Mouse (Mus musculus) left cerebral cortex, postnatal 25 days (tissue): ENCODE results near the gene Ifitm5. TPM values are rescaled to one million over a fixed set of nuclear protein-coding genes. Genes with fewer than 3 reads are reported as not detected.
"Not testable (repeated sequence)": the region's sequence is repeated elsewhere in the genome, so short reads cannot be mapped to it uniquely, and the experiment has no call there.

Experiments used
- DNase-seq, 2 experiments: peaks; one replicate each; pipeline ENCODE4 v3.0.0; 2022; ENCODE audit warnings: low spot score in 2 of 2, mixed read lengths in 1 of 2
- intact Hi-C: fragments of 180-260 bp; cut with DNase I; formaldehyde crosslinking; loops from one replicate; pipeline ENCODE4 v1.15.1; 2025
- total RNA-seq, 2 experiments: library from RNA; stranded (reverse); gene quantifications; 2 replicates each; pipeline ENCODE4 v1.2.3; 2021

The Ifitm5 gene
- not detected for total RNA-seq

- DNase-seq: no peak
- intact Hi-C loops: no loop called here
Measured at GRCm38 (mm10) chr7:140949824-140950530, at the start of gene Ifitm5. Ifitm5 (minus strand) TSS chr7:140950291.

DNA sequence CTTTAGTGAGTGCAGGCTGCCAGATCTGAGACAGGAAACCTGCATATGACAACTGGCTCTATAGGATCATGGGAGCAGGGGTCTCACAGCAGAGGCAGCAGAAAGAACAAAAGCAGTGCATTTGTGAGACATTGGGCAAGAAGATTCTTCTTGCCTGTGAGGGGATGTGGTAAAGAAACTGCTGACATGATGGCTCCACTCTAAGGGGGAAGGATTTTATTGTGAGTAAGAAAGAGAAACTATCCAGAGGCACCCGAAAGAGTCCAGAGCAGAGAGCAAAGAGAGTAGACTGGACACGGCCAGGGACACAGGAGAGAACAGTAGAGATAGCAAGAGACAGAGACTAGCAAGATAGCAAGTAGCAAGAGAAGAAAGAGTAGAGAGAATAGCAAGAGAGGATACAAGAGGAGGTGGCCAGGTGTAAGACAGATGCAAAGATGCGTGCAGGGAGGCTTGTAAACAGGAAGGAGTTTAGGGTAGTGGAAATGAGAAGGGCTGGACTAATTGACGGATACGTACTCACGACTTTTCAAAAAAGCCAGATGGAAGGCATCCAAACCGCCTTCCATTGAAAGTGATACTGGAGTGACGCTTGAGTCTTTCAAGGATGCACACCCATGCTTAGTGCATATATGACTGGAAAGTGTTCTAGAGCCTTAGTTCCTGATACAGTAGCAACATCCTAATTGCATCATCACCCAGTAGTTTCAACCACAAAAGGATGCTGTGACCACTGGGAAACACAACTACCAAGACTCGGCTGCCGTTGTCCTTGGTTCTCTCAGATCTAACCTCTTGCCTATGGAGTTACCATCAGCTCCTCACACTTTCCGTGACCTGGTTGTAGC is 49.0 kb upstream of the Ifitm5 start:
- no peak for DNase-seq
- intact Hi-C loops: no loop called here

GRCm38 (mm10) chr7:140997817-140998216 is 47.7 kb upstream of the Ifitm5 start:
- intact Hi-C loops: no loop called here
- DNase-seq: no peak

DNA sequence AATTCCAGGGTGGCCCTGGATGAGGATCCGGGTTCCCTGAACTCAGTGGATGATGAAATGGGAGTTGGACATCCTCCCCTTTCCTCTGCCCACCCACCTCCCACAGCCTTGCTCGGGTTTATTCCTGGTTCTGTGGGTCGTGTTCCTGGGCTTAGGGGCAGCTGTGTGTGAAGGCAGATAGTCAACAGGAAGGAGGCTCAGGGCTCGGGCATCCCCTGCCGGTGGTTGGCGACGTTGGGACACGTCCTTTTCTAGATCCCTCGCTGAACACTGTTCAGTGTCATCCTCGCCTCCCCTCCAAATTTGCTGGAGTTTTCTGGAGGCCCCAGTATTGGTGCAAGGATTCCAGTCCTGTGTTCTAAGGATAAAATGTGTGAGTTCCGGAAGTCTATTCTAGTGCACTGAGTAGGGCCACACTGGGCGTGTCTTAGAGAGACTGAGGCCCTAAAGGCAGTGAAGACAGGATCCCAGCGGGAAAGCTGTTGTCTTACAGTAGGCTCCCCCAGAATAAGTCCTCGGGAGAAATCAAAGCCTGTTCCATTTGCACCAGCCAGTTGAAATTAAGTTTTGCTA is 41.1 kb upstream of the Ifitm5 start:
- no peak for DNase-seq

GRCm38 (mm10) chr7:140990622-140991021 is 40.5 kb upstream of the Ifitm5 start:
- DNase-seq: no peak
- intact Hi-C loops: no loop called here

More for the DNA sequence above, 41.1 kb upstream of the Ifitm5 start:
- intact Hi-C loops: no loop called here

DNA sequence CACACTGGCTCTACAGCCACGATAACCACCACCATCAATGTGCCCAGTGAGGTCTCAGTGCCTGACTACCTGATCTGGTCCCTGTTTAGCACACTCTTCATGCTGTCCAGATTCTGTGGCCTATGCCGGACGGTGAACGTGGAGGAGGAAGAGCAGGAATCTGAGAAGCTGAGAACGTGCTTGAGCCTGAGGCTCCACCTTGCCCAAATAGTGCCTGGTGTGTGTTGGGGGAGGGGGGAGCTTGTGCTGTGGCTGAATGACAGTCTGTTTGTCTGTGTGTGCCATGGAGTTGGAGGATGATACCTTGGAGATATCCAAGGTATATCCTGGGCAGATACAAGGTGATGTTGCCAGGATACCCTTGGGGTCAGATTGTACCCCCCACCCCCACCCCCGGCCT is 40.1 kb upstream of the Ifitm5 start:
- DNase-seq: no peak
- intact Hi-C loops: no loop called here

- DNase-seq: no peak
- intact Hi-C loops: no loop called here
Measured at GRCm38 (mm10) chr7:140989022-140989421, 38.9 kb upstream of the Ifitm5 start.

GRCm38 (mm10) chr7:140987182-140988138 is 37.4 kb upstream of the Ifitm5 start:
- intact Hi-C loops: no loop called here
- DNase-seq: peak in 1 of 2 experiments; percentile 87

DNA sequence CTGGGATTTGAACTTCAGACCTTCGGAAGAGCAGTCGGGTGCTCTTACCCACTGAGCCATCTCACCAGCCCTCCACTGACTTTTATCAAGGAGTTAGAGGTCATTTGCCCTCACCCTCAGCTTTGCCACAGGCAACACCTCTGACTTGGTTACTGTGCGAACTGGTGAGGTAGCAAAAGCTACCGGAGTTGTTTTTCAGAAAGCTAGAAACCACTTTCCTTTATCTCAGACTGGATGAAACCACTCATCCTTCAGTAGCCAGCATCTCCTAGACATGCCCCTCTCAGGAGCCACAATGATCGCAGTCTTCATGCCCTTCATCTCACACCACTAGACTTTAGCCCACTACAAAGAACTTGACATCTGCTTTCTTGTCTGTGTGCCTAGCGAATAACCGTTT is 32.9 kb upstream of the Ifitm5 start:
- intact Hi-C loops: no loop called here
- DNase-seq: no peak

- intact Hi-C loops: no loop called here
- DNase-seq: no peak
Measured at GRCm38 (mm10) chr7:140981704-140982103, 31.6 kb upstream of the Ifitm5 start.

DNA sequence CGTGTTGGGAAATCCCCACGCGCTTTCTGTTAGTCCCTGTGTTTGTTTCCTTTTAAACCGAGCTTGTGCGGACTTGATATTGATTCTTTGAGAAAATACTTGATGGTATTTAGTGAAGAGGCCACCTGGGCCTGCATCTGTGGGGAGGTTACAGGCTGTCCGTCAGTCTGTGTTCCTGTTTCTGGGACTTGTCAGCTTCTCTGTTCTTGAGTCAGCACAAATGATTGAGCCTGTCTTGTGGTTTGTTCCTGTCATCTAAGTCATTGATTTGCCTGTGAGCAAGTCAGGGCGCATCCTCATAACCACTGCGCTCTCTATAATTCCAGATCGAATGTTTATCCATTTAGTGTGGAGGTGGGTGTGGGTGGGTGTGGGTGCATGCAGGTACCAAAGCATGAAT is 26.6 kb upstream of the Ifitm5 start:
- intact Hi-C loops, DNase-seq: not testable (repeated sequence)

- intact Hi-C loops: no loop called here
- DNase-seq: no peak
Measured at GRCm38 (mm10) chr7:140975465-140975864, 25.4 kb upstream of the Ifitm5 start.

- intact Hi-C loops: no loop called here
- DNase-seq: no peak
Measured at GRCm38 (mm10) chr7:140974940-140975339, 24.8 kb upstream of the Ifitm5 start.

GRCm38 (mm10) chr7:140973396-140974165 is 23.5 kb upstream of the Ifitm5 start:
- intact Hi-C loops: no loop called here
- peak in 1 of 2 experiments; percentile 67 for DNase-seq

- intact Hi-C loops: no loop called here
- DNase-seq: no peak
Measured at GRCm38 (mm10) chr7:140971479-140972171, 21.5 kb upstream of the Ifitm5 start.

- intact Hi-C loops: no loop called here
- no peak for DNase-seq
Measured at GRCm38 (mm10) chr7:140970931-140971330, 20.8 kb upstream of the Ifitm5 start.

- intact Hi-C loops: not testable (repeated sequence)
Measured at GRCm38 (mm10) chr7:140968710-140969109, 18.6 kb upstream of the Ifitm5 start.

More at GRCm38 (mm10) chr7:140968710-140969109, 18.6 kb upstream of the Ifitm5 start:
- not testable (repeated sequence) for DNase-seq
